In the genomic region with DNA sequence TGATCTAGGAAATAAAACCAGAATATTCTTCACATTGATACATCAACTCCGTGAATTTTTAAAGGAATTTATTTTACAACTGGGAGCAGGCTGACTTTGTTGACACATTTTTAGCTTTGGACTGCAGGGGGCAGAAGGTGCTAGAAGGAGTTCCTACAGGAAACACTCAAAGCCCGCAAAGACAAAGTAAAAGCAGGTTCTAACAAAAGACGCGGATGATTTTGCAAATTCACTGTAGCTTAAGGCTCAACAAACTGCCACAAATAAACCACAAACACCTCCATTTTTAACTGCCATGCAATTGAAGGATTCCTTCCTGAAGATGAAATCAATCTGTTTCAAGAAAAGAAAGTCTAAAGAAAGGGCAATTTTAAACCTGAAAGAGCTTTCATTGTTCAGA, we compare ENCODE assay signal across 7 mouse cellular contexts. TPM values are rescaled to one million over a fixed set of nuclear protein-coding genes. Genes with fewer than 3 reads are reported as not detected.
DNase-seq lines count a peak whose midpoint lies in the region; ATAC-seq lines count a peak whose summit lies in the region.

No protein-coding gene starts in this region.

- H3K4me3 ChIP-seq in forebrain, embryonic 14.5 days (ENCODE audit: low read depth, low read length) = no peak overlapping the region
- peak overlapping the region; percentile 67; the same call in 1 of the 2 replicates for H3K4me3 ChIP-seq in intestine, embryonic 14.5 days (ENCODE audit: low read depth, low read length)
- no peak overlapping the region for H3K4me3 ChIP-seq in liver, embryonic 16.5 days (ENCODE audit: low read depth, low read length)
- H3K4me3 ChIP-seq in neural tube, embryonic 14.5 days (ENCODE audit: low read depth, low read length) = no peak overlapping the region

- H3K27ac ChIP-seq in forebrain, embryonic 14.5 days (ENCODE audit: low read depth, low read length) = no peak overlapping the region
- H3K27ac ChIP-seq in intestine, embryonic 14.5 days (ENCODE audit: low read depth) = 0 out of 2 replicates have a peak overlapping the region, but pooled peaks have one; percentile 80
- no peak overlapping the region for H3K27ac ChIP-seq in liver, embryonic 16.5 days (ENCODE audit: low read length)
- no peak overlapping the region for H3K27ac ChIP-seq in neural tube, embryonic 14.5 days (ENCODE audit: low read depth, low read length)

- no peaks in the 10 kb centered on the region for H3K36me3 ChIP-seq in forebrain, embryonic 14.5 days (ENCODE audit: control insufficient read depth, insufficient read depth, low read length)
- H3K36me3 ChIP-seq in intestine, embryonic 14.5 days (ENCODE audit: control insufficient read depth, insufficient read depth, low read length) = peaks cover 36% of the 10 kb centered on the region
- H3K36me3 ChIP-seq in liver, embryonic 16.5 days (ENCODE audit: control insufficient read depth, insufficient read depth) = no peaks in the 10 kb centered on the region
- no peaks in the 10 kb centered on the region for H3K36me3 ChIP-seq in neural tube, embryonic 14.5 days (ENCODE audit: control insufficient read depth, insufficient read depth, low read length)

- WGBS in forebrain, embryonic 14.5 days = under 1% methylated on average over 4 of the region's 4 CpGs
- WGBS in intestine, embryonic 14.5 days = 1% methylated on average over 4 of the region's 4 CpGs
- 1% methylated on average over 4 of the region's 4 CpGs for WGBS in liver, embryonic 16.5 days (ENCODE audit: insufficient replicate concordance)
- WGBS in neural tube, embryonic 14.5 days = under 1% methylated on average over 4 of the region's 4 CpGs

- peaks cover 18% of the 10 kb centered on the region for H3K4me1 ChIP-seq in forebrain, embryonic 14.5 days (ENCODE audit: control insufficient read depth, insufficient read depth, low read length)
- H3K4me1 ChIP-seq in intestine, embryonic 14.5 days (replicated peaks; ENCODE audit: control insufficient read depth, insufficient read depth, low read length) = peaks cover 31% of the 10 kb centered on the region
- peaks cover 18% of the 10 kb centered on the region for H3K4me1 ChIP-seq in liver, embryonic 16.5 days (ENCODE audit: control insufficient read depth, low read depth, low read length)
- peaks cover 4% of the 10 kb centered on the region; the same call in 1 of the 2 replicates for H3K4me1 ChIP-seq in neural tube, embryonic 14.5 days (ENCODE audit: control insufficient read depth, insufficient read depth, low read length)

- DNase-seq in A20 (ENCODE audit: low read depth, low spot score) (peak; percentile 74), ES-CJ7 (ENCODE audit: low read depth, low spot score) (peak; percentile 83)
- peak; percentile 72 for DNase-seq in forebrain, embryonic 14.5 days (ENCODE audit: low spot score)
- DNase-seq in intestine, embryonic 14.5 days (ENCODE audit: low spot score) = no peak
- no peak for DNase-seq in layer of hippocampus, postnatal 25 days (ENCODE audit: extremely low spot score in 1 of 2, low spot score in 1 of 2)

- no peaks in the 10 kb centered on the region for H3K9me3 ChIP-seq in forebrain, embryonic 14.5 days (replicated peaks; ENCODE audit: control insufficient read depth, low read length)
- no peaks in the 10 kb centered on the region for H3K9me3 ChIP-seq in intestine, embryonic 14.5 days (ENCODE audit: control insufficient read depth, low read length)
- no peaks in the 10 kb centered on the region for H3K9me3 ChIP-seq in liver, embryonic 16.5 days (replicated peaks; ENCODE audit: control insufficient read depth, low read length)
- H3K9me3 ChIP-seq in neural tube, embryonic 14.5 days (ENCODE audit: control insufficient read depth, low read length) = no peaks in the 10 kb centered on the region

- H3K27me3 ChIP-seq in forebrain, embryonic 14.5 days (replicated peaks; ENCODE audit: control insufficient read depth, insufficient read depth, low read length) = no peaks in the 10 kb centered on the region; the same call in 1 of the 2 replicates
- no peaks in the 10 kb centered on the region for H3K27me3 ChIP-seq in intestine, embryonic 14.5 days (replicated peaks; ENCODE audit: control insufficient read depth, insufficient read depth, low read length)
- H3K27me3 ChIP-seq in liver, embryonic 16.5 days (ENCODE audit: control insufficient read depth, insufficient read depth, low read depth, low read length) = peaks cover 11% of the 10 kb centered on the region
- H3K27me3 ChIP-seq in neural tube, embryonic 14.5 days (ENCODE audit: control insufficient read depth, insufficient read depth, low read length) = no peaks in the 10 kb centered on the region; the same call in 1 of the 2 replicates

- H3K9ac ChIP-seq in forebrain, embryonic 14.5 days (ENCODE audit: low read length) = no peak overlapping the region
- peak overlapping the region; percentile 92; the same call in 1 of the 2 replicates for H3K9ac ChIP-seq in intestine, embryonic 14.5 days (ENCODE audit: low read length)
- no peak overlapping the region for H3K9ac ChIP-seq in liver, embryonic 16.5 days (ENCODE audit: low read depth, low read length)
- H3K9ac ChIP-seq in neural tube, embryonic 14.5 days (replicated peaks; ENCODE audit: low read depth, low read length) = no peak overlapping the region

- no peak for ATAC-seq in forebrain, embryonic 14.5 days
- ATAC-seq in intestine, embryonic 14.5 days (replicated peaks; ENCODE audit: low FRiP score, low TSS enrichment, low read depth) = no peak
- no peak for ATAC-seq in liver, embryonic 16.5 days (ENCODE audit: low read depth)
- no peak for ATAC-seq in neural tube, embryonic 14.5 days (ENCODE audit: low read depth)

- H3K4me2 ChIP-seq in forebrain, embryonic 14.5 days (ENCODE audit: low read length) = peak overlapping the region; percentile 27; the same call in 1 of the 2 replicates
- H3K4me2 ChIP-seq in intestine, embryonic 14.5 days (ENCODE audit: low read length) = peak overlapping the region; percentile 99
- peak overlapping the region; percentile 21; the same call in 1 of the 2 replicates for H3K4me2 ChIP-seq in liver, embryonic 16.5 days (ENCODE audit: low read depth, low read length)
- peak overlapping the region; percentile 17; the same call in 1 of the 2 replicates for H3K4me2 ChIP-seq in neural tube, embryonic 14.5 days (ENCODE audit: low read depth, low read length)

RNA-seq across cellular contexts. Expression of a gene that starts 6.3 kb away (rescaled TPM):
- polyA plus RNA-seq in forebrain, embryonic 14.5 days (2014; fragmentation: Nextera tagmentation; extraction: Ambion mirVana) = 12.9 and 13.6 TPM in 2 replicates
- polyA plus RNA-seq in intestine, embryonic 14.5 days (2014; fragmentation: Nextera tagmentation; extraction: Ambion mirVana) = 56.1 and 58.4 TPM in 2 replicates
- polyA plus RNA-seq in liver, embryonic 16.5 days (2015; fragmentation: Nextera tagmentation; extraction: Ambion mirVana) = 8.9 and 9.0 TPM in 2 replicates
- 10.9 and 13.2 TPM in 2 replicates for polyA plus RNA-seq in neural tube, embryonic 14.5 days (2014; fragmentation: Nextera tagmentation; extraction: Ambion mirVana)
- 1 to 10 TPM; 1.9 to 2.3 TPM for total RNA-seq in layer of hippocampus, postnatal 25 days (2021)

Comparison
In these comparisons a context has a peak if more than half of its experiments do, and no peak if none do; other contexts are left out.
1. DNase-seq: peak in A20 (single experiment), ES-CJ7 (single experiment) and forebrain, embryonic 14.5 days (single experiment); none in intestine, embryonic 14.5 days (single experiment) and layer of hippocampus, postnatal 25 days (0 of 2).
2. H3K4me2 ChIP-seq: peak in every context shown above with its lines; median percentile 99 in intestine, embryonic 14.5 days; 27 in forebrain, embryonic 14.5 days; 21 in liver, embryonic 16.5 days; 17 in neural tube, embryonic 14.5 days.